Mouse (Mus musculus) mesoderm, embryonic 11.5 days (tissue): Measurements from ENCODE around the gene Akt1.
A peak's percentile ranks its signal among the peaks of the same experiment; 100 is the strongest.

Experiments
- DNase-seq: peaks from one replicate; pipeline ENCODE4 v3.0.0-alpha.2; 2012; ENCODE audit warnings: low read depth, low spot score

Akt1 gene

GRCm38 (mm10) chr12:112674132-112675011 lies at the start of gene Akt1:
Gene Akt1, minus strand, starts transcription at chr12:112674884.
- peak; percentile 38 for DNase-seq

DNA sequence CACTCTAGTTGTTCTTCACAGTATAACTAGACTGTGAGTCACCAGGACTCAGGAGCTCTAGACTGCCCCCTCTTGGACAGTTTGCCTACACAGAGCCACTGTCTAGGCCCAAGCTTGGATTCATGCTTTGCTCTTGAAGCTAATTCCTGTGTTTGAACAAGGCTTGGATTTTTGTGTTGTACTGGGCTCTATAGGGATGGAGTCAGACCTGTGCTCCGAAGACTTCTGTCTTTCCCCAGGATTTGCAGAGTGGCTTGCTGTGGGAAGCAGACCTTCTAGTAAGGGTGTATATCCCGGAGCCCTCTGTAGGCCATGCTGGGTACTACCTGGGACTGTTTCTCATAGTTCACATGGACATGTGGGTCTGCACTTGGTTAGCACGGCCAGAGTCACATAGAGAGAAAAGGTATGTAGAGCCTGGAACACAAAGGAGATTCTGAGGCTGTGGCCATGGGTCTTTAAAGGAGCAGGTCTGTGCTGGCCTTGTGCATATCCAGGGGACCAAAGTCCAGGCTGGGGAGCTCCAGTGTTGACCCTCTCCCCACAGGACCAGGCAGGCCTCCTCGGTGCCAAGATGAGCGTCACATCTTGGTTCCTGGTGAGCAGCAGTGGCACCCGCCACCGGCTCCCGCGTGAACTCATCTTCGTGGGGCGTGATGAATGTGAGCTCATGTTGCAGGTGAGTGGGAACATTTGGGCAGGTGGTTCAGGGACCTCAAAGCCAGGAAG lies 49.6 kb upstream of the Akt1 start:
- peak; percentile 76 for DNase-seq

GRCm38 (mm10) chr12:112723445-112723844 lies 48.8 kb upstream of the Akt1 start:
- no peak for DNase-seq

DNA sequence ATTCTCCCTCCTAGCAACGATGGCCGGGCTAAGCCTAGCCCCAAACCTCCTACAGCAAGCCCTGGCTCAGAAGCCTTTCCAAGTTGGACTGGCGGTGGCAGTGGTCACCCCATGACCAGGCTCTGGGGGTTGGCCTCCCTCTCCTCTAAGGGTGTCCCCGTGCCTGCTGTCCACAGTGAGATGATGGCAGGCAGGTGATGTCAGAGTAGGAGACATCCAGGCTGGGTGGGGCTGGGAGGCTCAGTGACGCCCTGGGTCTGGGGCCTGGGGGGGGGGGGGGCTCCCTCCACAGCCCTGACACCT lies 48.3 kb upstream of the Akt1 start:
- DNase-seq = no peak

DNA sequence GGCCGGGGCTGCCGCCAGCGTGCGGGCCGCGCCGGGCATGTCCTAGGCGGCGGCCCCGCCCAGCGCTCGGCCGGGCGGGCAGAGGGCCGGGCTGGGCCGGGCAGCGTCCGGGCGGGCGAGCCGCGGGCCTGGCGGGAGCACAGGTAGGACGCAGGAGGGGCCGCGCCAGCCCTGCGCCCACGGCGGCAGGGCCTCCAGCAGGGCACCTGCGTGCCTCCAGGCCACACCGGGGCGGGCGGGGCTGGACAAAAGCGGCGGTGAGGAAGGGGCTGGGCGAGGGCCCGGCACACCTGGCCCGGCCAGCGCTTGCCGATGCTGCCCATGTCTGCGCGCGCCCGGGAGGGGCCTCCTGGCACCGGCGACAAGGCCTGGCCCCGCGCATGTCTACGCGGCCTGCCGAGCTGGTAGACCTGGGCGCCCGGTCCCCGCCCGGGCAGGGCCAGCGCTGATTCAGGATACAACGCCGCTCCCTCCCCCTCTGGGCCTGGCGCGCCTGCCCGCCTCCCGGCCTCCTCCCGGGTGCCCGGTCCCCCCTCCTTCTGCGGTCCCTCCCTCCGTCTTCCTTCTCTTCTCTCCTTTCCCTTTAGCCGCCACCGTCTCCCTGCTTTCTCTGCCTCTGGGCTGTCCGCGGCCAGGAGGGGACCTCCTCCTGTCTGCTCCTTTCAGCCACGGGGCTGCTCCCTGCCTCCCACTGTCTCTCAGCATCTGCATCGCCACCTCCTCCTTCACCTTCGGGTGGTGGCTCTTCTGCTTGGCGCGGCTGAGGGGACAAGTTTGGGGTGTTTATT lies 47.8 kb upstream of the Akt1 start:
- no peak for DNase-seq

DNA sequence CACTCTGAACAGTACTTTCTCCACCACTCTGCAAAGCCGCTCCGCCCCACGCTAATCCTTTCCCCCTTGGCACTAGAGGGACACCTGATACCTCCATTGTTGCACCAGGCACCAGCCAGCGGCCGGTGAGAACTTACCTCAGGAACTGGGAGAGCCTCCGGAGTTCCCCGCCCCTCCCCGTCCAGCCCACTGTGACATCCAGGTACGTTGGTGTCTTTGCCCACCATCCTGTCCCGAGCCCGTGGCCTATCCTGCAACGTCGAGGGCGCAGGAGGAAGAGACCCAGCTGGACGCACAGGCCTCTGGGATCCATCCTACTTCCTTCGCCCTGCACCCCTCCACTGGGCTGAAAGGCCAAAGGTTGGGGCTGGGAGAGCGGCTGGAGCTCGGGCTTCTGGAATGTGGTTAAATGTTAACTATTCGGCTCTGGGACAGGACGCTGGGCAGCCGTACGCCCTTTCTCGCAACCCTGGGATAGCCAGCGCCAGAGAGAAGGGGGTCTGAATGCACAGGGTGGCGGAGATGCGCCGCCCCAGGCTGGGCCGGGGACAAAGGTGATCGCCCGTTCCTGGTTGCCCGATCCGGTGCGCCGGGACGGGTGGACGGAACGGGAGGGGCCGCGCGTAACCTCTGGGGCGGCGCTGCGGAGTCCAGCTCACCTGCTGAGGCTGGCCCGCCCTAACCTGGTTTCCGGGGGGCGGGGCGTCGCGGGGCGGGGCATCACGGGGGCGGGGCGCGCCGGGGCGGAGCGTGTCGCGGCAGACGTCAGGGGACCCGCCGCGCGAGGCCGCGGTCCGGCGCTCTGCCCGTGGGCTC lies 46.9 kb upstream of the Akt1 start:
- DNase-seq = no peak

DNA sequence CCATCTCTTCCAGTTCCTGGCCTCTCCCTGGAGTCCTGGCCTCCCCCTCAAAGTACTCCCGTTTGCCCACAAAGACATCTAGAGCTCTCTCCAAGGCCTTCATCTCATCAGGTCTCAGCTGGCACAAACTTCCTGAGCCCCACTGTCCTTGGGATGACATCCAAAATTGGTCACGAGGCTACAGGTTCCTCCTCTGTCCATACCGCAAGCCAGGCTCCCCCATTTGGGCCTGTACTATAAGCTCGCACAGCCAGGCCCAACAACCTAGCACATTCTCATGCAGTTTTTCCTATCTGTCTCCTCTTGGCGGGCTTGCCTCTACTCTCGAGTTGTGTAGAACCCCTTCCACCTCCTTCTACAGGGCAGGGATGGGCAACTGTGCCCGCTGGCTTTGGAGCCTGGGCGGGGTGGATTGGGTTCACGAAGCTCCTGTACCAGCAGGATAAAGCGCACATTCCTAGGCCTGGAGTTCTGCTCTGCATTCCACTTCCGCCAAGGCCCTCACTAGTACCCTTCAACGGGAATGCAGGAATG lies 46.3 kb upstream of the Akt1 start:
- peak; percentile 56 for DNase-seq

- no peak for DNase-seq
These were observed 45.5 kb upstream of the Akt1 start, which contains the start of gene Cep170b for GRCm38 (mm10) chr12:112720216-112720615. Gene Cep170b, plus strand, starts transcription at chr12:112720455.

- no peak for DNase-seq
These were observed 44.3 kb upstream of the Akt1 start for GRCm38 (mm10) chr12:112718995-112719394.

GRCm38 (mm10) chr12:112717140-112717539 lies 42.5 kb upstream of the Akt1 start:
- DNase-seq = peak; percentile 65

- no peak for DNase-seq
These were observed 39.3 kb upstream of the Akt1 start for GRCm38 (mm10) chr12:112713984-112714383.

DNA sequence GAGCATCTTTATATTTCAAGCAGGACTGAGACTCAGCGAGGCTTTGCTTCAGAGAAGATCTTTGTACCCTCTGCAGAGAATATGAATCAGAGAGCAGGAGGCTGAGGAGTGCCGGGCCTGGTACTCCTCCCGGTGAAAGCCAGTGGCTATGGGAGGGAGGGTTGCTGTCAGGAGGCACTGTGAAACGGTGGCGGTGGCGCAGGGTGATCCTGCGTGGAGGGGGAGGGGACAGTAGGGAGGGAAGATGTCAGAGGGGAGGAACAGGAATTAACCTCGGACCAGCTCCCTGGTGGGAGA lies 32.8 kb upstream of the Akt1 start:
- no peak for DNase-seq

- peak; percentile 84 for DNase-seq
These were observed 32.3 kb upstream of the Akt1 start for GRCm38 (mm10) chr12:112706704-112707572.

GRCm38 (mm10) chr12:112702374-112703320 lies 28.0 kb upstream of the Akt1 start:
- no peak for DNase-seq

GRCm38 (mm10) chr12:112700522-112700921 lies 25.8 kb upstream of the Akt1 start:
- DNase-seq = no peak

- no peak for DNase-seq
These were observed 22.2 kb upstream of the Akt1 start for GRCm38 (mm10) chr12:112696806-112697425.

- DNase-seq = no peak
These were observed 19.4 kb upstream of the Akt1 start for GRCm38 (mm10) chr12:112694127-112694475.

- DNase-seq = peak; percentile 98
These were observed 18.8 kb upstream of the Akt1 start for GRCm38 (mm10) chr12:112693185-112694126.
